Mouse (Mus musculus) cerebellum, adult 11 months (tissue): Measurements from ENCODE around the gene Ip6k1.
"Not testable (repeated sequence)": the region's sequence is repeated elsewhere in the genome, so short reads cannot be mapped to it uniquely, and the experiment has no call there.

Source experiments
- DNase-seq: peaks from one replicate; pipeline ENCODE4 v3.0.0; 2022

Gene Ip6k1

GRCm38 (mm10) chr9:107983421-107983890, 18.8 kb upstream of the Ip6k1 start:
- no peak for DNase-seq

- no peak for DNase-seq
Observed at GRCm38 (mm10) chr9:107984052-107984753, 18.1 kb upstream of the Ip6k1 start.

- no peak for DNase-seq
Observed at GRCm38 (mm10) chr9:107984754-107985055, 17.6 kb upstream of the Ip6k1 start.

GRCm38 (mm10) chr9:107985131-107986119, 16.9 kb upstream of the Ip6k1 start, which contains the start of gene Inka1:
TSS of gene Inka1 (minus strand) at chr9:107985879.
- peak; percentile 50 for DNase-seq

- peak; percentile 73 for DNase-seq
Observed at GRCm38 (mm10) chr9:107986376-107986775, 15.9 kb upstream of the Ip6k1 start.

- DNase-seq = no peak
Observed at GRCm38 (mm10) chr9:107987950-107988349, 14.4 kb upstream of the Ip6k1 start.

GRCm38 (mm10) chr9:107992197-107992596, 10.1 kb upstream of the Ip6k1 start, which contains the start of gene Cdhr4:
TSS of gene Cdhr4 (plus strand) at chr9:107992497.
- no peak for DNase-seq

GRCm38 (mm10) chr9:107993013-107993412, 9.3 kb upstream of the Ip6k1 start:
- DNase-seq = no peak

- DNase-seq = no peak
Observed at GRCm38 (mm10) chr9:107994464-107994863, 7.8 kb upstream of the Ip6k1 start.

- DNase-seq = no peak
Observed at GRCm38 (mm10) chr9:107995513-107995912, 6.8 kb upstream of the Ip6k1 start.

GRCm38 (mm10) chr9:107996049-107996448, 6.3 kb upstream of the Ip6k1 start, which contains the start of gene Gm20662:
TSS of gene Gm20662 (plus strand) at chr9:107996349.
- DNase-seq = no peak

GRCm38 (mm10) chr9:108002778-108003530, 653 bp downstream of the Ip6k1 start:
- DNase-seq = no peak

- DNase-seq = no peak
Observed at GRCm38 (mm10) chr9:108003531-108003890, 1.2 kb downstream of the Ip6k1 start.

- DNase-seq = no peak
Observed at GRCm38 (mm10) chr9:108008041-108008440, 5.7 kb downstream of the Ip6k1 start.

- DNase-seq = no peak
Observed at GRCm38 (mm10) chr9:108010385-108010784, 8.1 kb downstream of the Ip6k1 start.

GRCm38 (mm10) chr9:108013577-108013976, 11.3 kb downstream of the Ip6k1 start:
- not testable (repeated sequence) for DNase-seq

- no peak for DNase-seq
Observed at GRCm38 (mm10) chr9:108017127-108017526, 14.8 kb downstream of the Ip6k1 start.

GRCm38 (mm10) chr9:108020741-108021140, 18.4 kb downstream of the Ip6k1 start:
- DNase-seq = no peak

GRCm38 (mm10) chr9:108023216-108023615, 20.9 kb downstream of the Ip6k1 start:
- no peak for DNase-seq

GRCm38 (mm10) chr9:108026584-108026983, 24.3 kb downstream of the Ip6k1 start:
- no peak for DNase-seq

GRCm38 (mm10) chr9:108027867-108028266, 25.6 kb downstream of the Ip6k1 start:
- DNase-seq = no peak

- DNase-seq = no peak
Observed at GRCm38 (mm10) chr9:108032126-108032525, 29.8 kb downstream of the Ip6k1 start.
